Mouse (Mus musculus) kidney, adult 2 months (tissue): ENCODE measurements at regions not wholly inside any gene's neighbourhood (a gene's known extent, or its start where the extent isn't known, plus 50 kb on each side); places are given as distances from the start of the nearest gene placed in this dataset.

Experiments used
- CTCF ChIP-seq: fragments of 200-500 bp; conservative IDR thresholded peaks from 2 replicates; pipeline ENCODE4 v1.5.1; 2011; ENCODE audit warnings: low read depth, mild to moderate bottlenecking, control low read depth, low read length, moderate library complexity, mixed read lengths; ENCODE audit not compliant: insufficient read depth, insufficient read length
- POLR2A ChIP-seq: fragments of 200-500 bp; IDR thresholded peaks from one replicate; pipeline ENCODE4 v1.6.1; 2011; ENCODE audit warnings: low read depth, low read length, control low read depth

GRCm38 (mm10) chr1:137360688-137361570 is 400.7 kb upstream of the Nr5a2 start:
- TF ChIP-seq CTCF (no peak), POLR2A (no peak)
